Mouse (Mus musculus) left cerebral cortex, postnatal 36 days (tissue): ENCODE measurements around the gene Phlpp2. TPM values are rescaled to one million over a fixed set of nuclear protein-coding genes. Genes with fewer than 3 reads are reported as not detected.

Source experiments
- DNase-seq, 2 experiments: peaks; one replicate each; pipeline ENCODE4 v3.0.0; 2021 to 2022; ENCODE audit warnings: low spot score in 2 of 2, mixed read lengths in 1 of 2
- intact Hi-C: fragments of 180-260 bp; cut with DNase I; formaldehyde crosslinking; loops from one replicate; pipeline ENCODE4 v1.15.1; 2025
- total RNA-seq, 2 experiments: library from RNA; stranded (reverse); gene quantifications; 2 replicates each; pipeline ENCODE4 v1.2.3; 2021

Gene Phlpp2
- total RNA-seq, 2 experiments from 2014 or later = 31.9 to 39.3 TPM

GRCm38 (mm10) chr8:109957167-109958028 is 89.1 kb downstream of the Phlpp2 start:
- intact Hi-C loops = no loop called here
- DNase-seq = no peak

GRCm38 (mm10) chr8:109958036-109958655 is 89.8 kb downstream of the Phlpp2 start:
- DNase-seq = no peak
- intact Hi-C loops = no loop called here

GRCm38 (mm10) chr8:109959112-109959511 is 90.8 kb downstream of the Phlpp2 start:
- intact Hi-C loops = no loop called here

DNA sequence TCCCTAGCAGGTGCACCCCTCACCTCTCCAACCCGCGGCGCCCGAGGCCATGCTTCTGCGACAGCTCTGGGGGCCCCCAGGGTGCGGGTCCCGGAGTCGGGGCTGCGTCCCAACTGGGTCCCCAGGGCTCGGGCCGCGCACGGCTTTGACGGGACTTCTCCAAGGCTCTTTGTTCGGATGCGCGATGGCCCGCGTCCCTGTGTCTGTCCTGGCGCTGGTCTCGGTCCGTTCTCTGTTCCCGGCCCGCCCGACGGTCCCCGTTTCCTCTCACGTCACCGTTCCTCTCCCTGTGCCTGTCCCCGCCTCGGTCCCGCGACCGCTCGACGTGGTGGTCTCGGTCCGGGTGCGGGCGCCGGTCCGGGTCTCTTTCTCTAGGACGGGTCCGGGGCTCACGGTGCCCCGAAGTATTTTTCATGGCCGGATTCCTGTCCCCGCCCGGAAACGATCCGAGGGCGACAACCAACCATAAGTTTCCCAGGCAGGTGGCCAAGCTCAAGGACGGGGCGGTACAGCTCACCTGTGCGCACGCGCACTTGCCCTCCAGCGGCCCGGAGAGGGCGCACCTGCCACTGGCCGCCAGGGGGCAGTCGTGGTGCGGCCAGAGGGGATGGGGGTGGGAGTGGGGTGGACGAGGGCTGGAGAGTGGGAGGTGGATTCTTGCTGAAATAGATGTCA is 93.5 kb downstream of the Phlpp2 start, which contains the start of gene Marveld3:
TSS of gene Marveld3 (minus strand) at position 511 of the 675 bp plus-strand sequence.
- intact Hi-C loops = no loop called here
- no peak for DNase-seq

More at GRCm38 (mm10) chr8:109959112-109959511, 90.8 kb downstream of the Phlpp2 start:
- no peak for DNase-seq

DNA sequence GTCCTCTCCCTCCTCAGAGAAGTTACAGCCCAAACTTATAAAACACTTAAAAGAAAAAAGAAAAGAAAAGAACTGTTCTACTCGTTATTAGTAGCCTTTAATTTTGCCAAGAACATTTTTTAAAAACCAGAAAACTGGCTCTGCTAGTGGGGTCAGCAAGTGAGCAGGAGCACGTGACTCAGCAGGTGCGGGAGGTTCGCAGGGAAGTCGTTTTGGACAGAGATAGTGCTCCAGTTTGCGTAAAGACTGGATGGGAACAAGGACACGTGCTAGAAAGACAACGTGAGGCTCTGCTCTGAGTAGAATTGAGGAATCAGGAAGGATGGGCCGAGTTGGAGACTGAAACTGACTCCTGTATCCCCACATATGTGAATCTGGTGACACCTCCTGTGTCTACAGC is 94.6 kb downstream of the Phlpp2 start:
- intact Hi-C loops = no loop called here
- DNase-seq = no peak

GRCm38 (mm10) chr8:109963421-109963820 is 95.1 kb downstream of the Phlpp2 start:
- intact Hi-C loops = no loop called here
- DNase-seq = no peak

- no peak for DNase-seq
- intact Hi-C loops = no loop called here
Observed at GRCm38 (mm10) chr8:109964106-109964505, 95.8 kb downstream of the Phlpp2 start.

- DNase-seq = no peak
- intact Hi-C loops = no loop called here
Observed at GRCm38 (mm10) chr8:109968837-109969236, 100.5 kb downstream of the Phlpp2 start.

DNA sequence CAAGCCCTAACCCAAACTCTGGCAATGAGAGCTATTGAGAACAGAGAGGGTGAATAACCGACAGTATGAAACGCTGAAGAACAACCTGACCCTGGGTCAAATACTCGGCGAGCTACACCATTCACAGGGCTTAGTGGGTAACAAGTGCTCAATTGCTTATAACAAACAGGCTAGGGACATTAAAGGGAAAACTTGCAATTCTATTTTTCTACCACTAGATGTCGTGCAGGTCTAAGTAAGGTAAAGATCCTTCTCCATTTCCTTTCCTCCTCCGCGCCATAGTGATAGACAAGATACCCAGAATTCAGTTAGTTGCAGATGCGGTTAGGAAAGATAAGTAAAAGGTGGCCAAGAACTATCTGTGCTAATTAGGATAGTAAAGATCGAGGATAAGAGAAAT is 102.0 kb downstream of the Phlpp2 start:
- DNase-seq = no peak
- intact Hi-C loops = loop anchor here (1.0 kb wide), 1 partner anchor 101 kb away; no protein-coding TSS in a partner anchor

- intact Hi-C loops = no loop called here
- DNase-seq = no peak
Observed at GRCm38 (mm10) chr8:109972901-109973300, 104.6 kb downstream of the Phlpp2 start.

- DNase-seq = no peak
- intact Hi-C loops = no loop called here
Observed at GRCm38 (mm10) chr8:109979339-109979738, 111.0 kb downstream of the Phlpp2 start.

GRCm38 (mm10) chr8:109982386-109983105 is 114.2 kb downstream of the Phlpp2 start:
- no peak for DNase-seq
- intact Hi-C loops = no loop called here

DNA sequence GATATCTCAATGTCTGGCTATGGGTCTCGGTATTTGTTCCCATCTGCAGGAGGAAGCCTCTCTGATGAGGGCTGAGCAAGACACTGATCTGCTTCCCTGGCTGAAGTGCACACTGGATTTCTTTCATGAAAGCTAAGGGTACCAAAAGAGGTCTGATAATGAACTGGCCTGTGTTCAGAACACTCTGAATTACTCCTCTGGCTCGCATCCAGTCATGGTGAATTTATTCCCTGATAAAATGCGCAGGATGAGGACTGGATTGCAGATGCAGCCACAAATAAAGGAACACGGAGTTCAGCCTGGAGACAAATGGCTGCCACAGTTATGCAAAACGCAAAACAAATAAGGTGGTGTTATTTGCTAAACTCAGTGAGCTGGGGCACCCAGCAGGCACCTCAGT is 115.6 kb downstream of the Phlpp2 start:
- intact Hi-C loops = no loop called here
- no peak for DNase-seq

- DNase-seq = no peak
- intact Hi-C loops = no loop called here
Observed at GRCm38 (mm10) chr8:109986384-109986783, 118.0 kb downstream of the Phlpp2 start.

DNA sequence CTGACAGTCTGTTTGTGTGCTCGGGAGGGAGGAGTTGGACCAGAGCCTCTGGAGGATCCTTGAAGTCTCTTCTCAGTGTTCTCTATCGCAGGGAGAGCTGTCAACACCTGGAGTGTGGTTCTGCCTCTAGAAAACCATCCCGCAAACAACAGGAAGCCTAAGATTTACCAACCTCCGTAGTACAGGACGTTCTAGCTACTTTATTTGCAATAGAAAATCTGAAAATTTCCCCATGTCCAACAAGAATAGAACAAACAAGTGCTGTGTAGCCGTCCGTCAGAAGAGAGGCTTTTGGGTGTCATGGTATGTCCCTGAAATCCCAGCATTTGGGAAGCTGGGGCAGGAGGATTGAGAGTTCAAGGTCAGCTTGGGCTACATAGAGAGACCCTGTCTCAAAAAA is 119.4 kb downstream of the Phlpp2 start:
- DNase-seq = no peak
- intact Hi-C loops = no loop called here

- intact Hi-C loops = no loop called here
- DNase-seq = no peak
Observed at GRCm38 (mm10) chr8:109989151-109989550, 120.8 kb downstream of the Phlpp2 start.

DNA sequence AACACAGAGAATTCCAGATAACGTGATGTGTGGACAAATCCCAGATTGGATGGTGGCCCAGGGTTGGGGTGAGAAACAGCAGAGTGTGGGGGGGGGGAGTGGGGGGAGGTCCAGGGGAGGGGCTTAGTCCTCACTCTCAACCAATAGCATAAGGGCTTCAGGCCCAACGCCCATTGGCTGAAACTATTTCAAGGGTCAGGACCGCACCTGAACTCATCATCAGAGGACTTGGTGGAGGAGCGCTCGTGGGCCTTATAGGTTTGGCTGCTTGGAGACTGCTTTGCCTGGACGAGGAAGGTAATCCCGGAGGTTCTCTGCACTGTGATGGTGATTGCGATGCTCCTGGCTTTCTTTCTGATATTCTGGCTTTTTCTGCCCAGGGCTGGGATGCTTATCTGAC is 121.9 kb downstream of the Phlpp2 start, which contains the start of gene Tat:
TSS of gene Tat (plus strand) at position 214 of the 400 bp plus-strand sequence.
- intact Hi-C loops = no loop called here
- no peak for DNase-seq

- intact Hi-C loops = no loop called here
- no peak for DNase-seq
Observed at GRCm38 (mm10) chr8:109992166-109992565, 123.8 kb downstream of the Phlpp2 start.

DNA sequence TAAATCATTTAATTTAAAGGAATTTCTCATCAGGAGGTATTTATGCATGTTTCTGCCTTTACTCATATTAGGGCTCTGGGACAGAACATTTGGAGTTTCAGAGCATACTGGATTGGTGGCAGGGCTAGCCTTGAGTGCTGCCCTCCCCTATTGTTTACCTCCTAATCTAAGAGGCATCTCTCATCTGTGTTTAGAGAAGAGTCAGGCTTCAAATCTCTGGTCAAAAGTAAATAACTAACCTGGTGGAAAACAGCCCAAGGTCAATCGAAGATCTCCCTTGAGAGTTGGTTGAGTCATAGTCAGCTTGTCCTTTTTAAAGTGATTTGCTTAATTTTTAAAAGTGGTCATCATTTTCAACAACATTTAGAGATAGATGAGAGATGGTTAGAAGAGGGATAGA is 124.6 kb downstream of the Phlpp2 start:
- DNase-seq = no peak
- intact Hi-C loops = no loop called here
